Mouse (Mus musculus) megakaryocyte, adult 5-6 weeks (primary cell): ENCODE results near the gene Bst2. TPM values are rescaled to one million over a fixed set of nuclear protein-coding genes. Genes with fewer than 3 reads are reported as not detected.
A peak's percentile ranks its signal among the peaks of the same experiment; 100 is the strongest.

Experiments used
- ATAC-seq: 2 replicates; pipeline ENCODE4 v1.8.0; 2016; ENCODE audit warnings: mild to moderate bottlenecking, inconsistent platforms; ENCODE audit not compliant: poor library complexity, severe bottlenecking
- total RNA-seq, 2 experiments: library from RNA; stranded (forward) in 1 of 2; stranded (reverse) in 1 of 2; fragments of 153-499, 151-499 nt in 1 of 2; fragments of 221-1000, 200-1000 nt in 1 of 2; gene quantifications; 2 replicates each; pipeline versions ENCODE4 v1.2.3 to v1.2.4; 2015 to 2017

Bst2 gene
- total RNA-seq, 2 experiments from 2014 or later, result 23.1 to 91.4 TPM

GRCm38 (mm10) chr8:71525226-71526050, 11.8 kb downstream of the Bst2 start, which contains the start of gene Ccdc194:
Ccdc194 (minus strand) TSS chr8:71525711.
- no peak for ATAC-seq

- ATAC-seq, result peak; percentile 97
These were observed 15.6 kb downstream of the Bst2 start for GRCm38 (mm10) chr8:71521634-71522033.

- peak; percentile 65 for ATAC-seq
These were observed 18.0 kb downstream of the Bst2 start for GRCm38 (mm10) chr8:71519037-71519825.

GRCm38 (mm10) chr8:71516786-71517185, 20.5 kb downstream of the Bst2 start:
- ATAC-seq, result no peak

- ATAC-seq, result no peak
These were observed 22.2 kb downstream of the Bst2 start for GRCm38 (mm10) chr8:71515043-71515442.

GRCm38 (mm10) chr8:71513018-71513754, 24.1 kb downstream of the Bst2 start:
- ATAC-seq, result no peak

- ATAC-seq, result peak; percentile 54
These were observed 25.6 kb downstream of the Bst2 start, which contains the start of gene Plvap for GRCm38 (mm10) chr8:71511644-71512043. Plvap (minus strand) TSS chr8:71511752.

GRCm38 (mm10) chr8:71509316-71509715, 27.9 kb downstream of the Bst2 start:
- ATAC-seq, result no peak

- no peak for ATAC-seq
These were observed 29.6 kb downstream of the Bst2 start for GRCm38 (mm10) chr8:71507589-71508104.

- ATAC-seq, result no peak
These were observed 31.3 kb downstream of the Bst2 start for GRCm38 (mm10) chr8:71505979-71506378.

- no peak for ATAC-seq
These were observed 31.9 kb downstream of the Bst2 start for GRCm38 (mm10) chr8:71505326-71505725.

GRCm38 (mm10) chr8:71504349-71504748, 32.9 kb downstream of the Bst2 start:
- ATAC-seq, result no peak

- ATAC-seq, result no peak
These were observed 38.2 kb downstream of the Bst2 start for GRCm38 (mm10) chr8:71498816-71499690.

- ATAC-seq, result no peak
These were observed 39.3 kb downstream of the Bst2 start for GRCm38 (mm10) chr8:71497881-71498501.

- ATAC-seq, result no peak
These were observed 40.1 kb downstream of the Bst2 start for GRCm38 (mm10) chr8:71497077-71497645.

GRCm38 (mm10) chr8:71496481-71496880, 40.8 kb downstream of the Bst2 start:
- no peak for ATAC-seq

GRCm38 (mm10) chr8:71495811-71496210, 41.4 kb downstream of the Bst2 start:
- no peak for ATAC-seq

GRCm38 (mm10) chr8:71495039-71495438, 42.2 kb downstream of the Bst2 start:
- ATAC-seq, result peak; percentile 100

GRCm38 (mm10) chr8:71488454-71488853, 48.8 kb downstream of the Bst2 start:
- ATAC-seq, result peak; percentile 90
